Comparison of ENCODE assay signal across 8 mouse cellular contexts in the genomic region with DNA sequence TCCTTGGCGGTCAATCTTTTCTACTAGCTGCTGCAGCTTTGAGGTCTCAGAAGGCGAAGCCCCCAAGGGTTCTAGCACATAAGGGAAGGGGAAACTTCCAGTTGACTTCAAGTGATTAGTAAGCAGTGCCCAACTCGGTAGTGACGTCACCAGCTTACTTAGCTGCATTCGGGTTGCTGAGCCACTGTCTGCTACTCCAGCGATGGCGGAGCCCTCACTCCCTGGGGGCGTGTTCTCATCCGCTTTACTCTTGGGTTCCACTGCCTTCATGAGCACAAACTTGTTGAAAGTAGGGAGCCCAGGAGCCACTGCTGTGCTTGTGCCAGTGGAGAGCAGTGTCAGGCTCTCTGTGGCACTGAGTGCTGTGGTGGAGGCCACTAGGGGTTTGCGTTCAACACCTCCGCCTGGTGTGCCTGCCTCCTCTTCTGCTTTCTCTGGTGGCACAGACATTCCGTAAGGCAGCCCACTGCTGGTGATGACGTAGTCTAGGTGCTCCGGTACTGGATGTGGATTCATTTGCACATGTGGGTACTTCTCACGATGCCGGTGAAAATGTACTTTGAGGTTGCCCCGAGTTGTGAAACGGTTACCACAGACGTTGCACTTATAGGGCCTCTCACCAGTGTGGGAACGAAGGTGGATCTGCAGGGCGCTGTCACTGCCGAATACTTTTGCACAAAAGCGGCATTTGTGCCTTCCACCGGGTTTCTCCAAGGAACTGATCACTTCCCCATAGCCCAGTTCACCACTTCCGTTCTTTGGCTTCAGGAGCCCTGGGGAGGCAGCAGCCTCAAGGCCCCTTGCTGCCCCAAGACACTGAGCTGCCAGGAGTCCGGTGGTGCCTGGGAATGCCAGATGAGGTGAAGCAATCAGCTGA. TPM values are rescaled to one million over a fixed set of nuclear protein-coding genes. Genes with fewer than 3 reads are reported as not detected.
DNase-seq lines count a peak whose midpoint lies in the region; ATAC-seq lines count a peak whose summit lies in the region.
"Had no signal": no experiment of that assay in that cellular context is flagged by ENCODE, and none has a peak within 500 bp of the region (broad histone marks: within the 10 kb centered on the region; RNA-seq: fewer than 3 reads in every experiment).

No protein-coding gene starts in this region.

- H3K4me3 ChIP-seq in liver, embryonic 11.5 days (ENCODE audit: low read depth, low read length), result peak overlapping the region; percentile 72
- H3K4me3 ChIP-seq in embryonic facial prominence, embryonic 14.5 days (ENCODE audit: low read depth, low read length), result no peak overlapping the region
- H3K4me3 ChIP-seq in limb, embryonic 11.5 days (ENCODE audit: low read depth, low read length), result peak overlapping the region; percentile 77; the same call in 1 of the 2 replicates
- peak overlapping the region; percentile 68 for H3K4me3 ChIP-seq in neural tube, embryonic 12.5 days

- H3K36me3 ChIP-seq in liver, embryonic 11.5 days (ENCODE audit: control insufficient read depth, insufficient read depth, low read length), result peaks cover 19% of the 10 kb centered on the region
- H3K36me3 ChIP-seq in embryonic facial prominence, embryonic 14.5 days (ENCODE audit: control insufficient read depth, insufficient read depth, low read length), result peaks cover 53% of the 10 kb centered on the region
- peaks cover 22% of the 10 kb centered on the region for H3K36me3 ChIP-seq in limb, embryonic 11.5 days (ENCODE audit: control insufficient read depth, insufficient read depth, low read length)
- peaks cover 55% of the 10 kb centered on the region for H3K36me3 ChIP-seq in neural tube, embryonic 12.5 days

- no peak overlapping the region for H3K9ac ChIP-seq in liver, embryonic 11.5 days (ENCODE audit: low read depth, low read length)
- no peak overlapping the region for H3K9ac ChIP-seq in embryonic facial prominence, embryonic 14.5 days (ENCODE audit: low read depth, low read length)
- H3K9ac ChIP-seq in limb, embryonic 11.5 days (ENCODE audit: low read length), result no peak overlapping the region
- H3K9ac ChIP-seq in neural tube, embryonic 12.5 days, result peak overlapping the region; percentile 86; the same call in 1 of the 2 replicates

- H3K27ac ChIP-seq in liver, embryonic 11.5 days (ENCODE audit: low read depth, low read length), result no peak overlapping the region
- no peak overlapping the region for H3K27ac ChIP-seq in embryonic facial prominence, embryonic 14.5 days (replicated peaks; ENCODE audit: low read depth, low read length)
- H3K27ac ChIP-seq in limb, embryonic 11.5 days (replicated peaks; ENCODE audit: low read depth, low read length), result no peak overlapping the region
- H3K27ac ChIP-seq in neural tube, embryonic 12.5 days, result no peak overlapping the region

- no peak for DNase-seq in liver, embryonic 11.5 days (ENCODE audit: low spot score)
- DNase-seq in liver, result no peak
- DNase-seq in embryonic facial prominence, embryonic 14.5 days (ENCODE audit: low spot score), result no peak
- DNase-seq in limb, embryonic 11.5 days (ENCODE audit: low spot score), result no peak
- no peak for DNase-seq in adrenal gland, postnatal 36 days
- no peak for DNase-seq in urinary bladder, postnatal 4 days (ENCODE audit: low spot score in 2 of 2)

- no peak for ATAC-seq in liver, embryonic 11.5 days (replicated peaks; ENCODE audit: low FRiP score)
- ATAC-seq in embryonic facial prominence, embryonic 14.5 days (ENCODE audit: low read depth), result no peak
- ATAC-seq in limb, embryonic 11.5 days (ENCODE audit: insufficient number of reproducible peaks, low FRiP score, low TSS enrichment, low read depth), result no peak
- ATAC-seq in neural tube, embryonic 12.5 days (ENCODE audit: low FRiP score, low read depth), result no peak

- WGBS in liver, embryonic 11.5 days, result 65% methylated on average over 26 of the region's 26 CpGs
- WGBS in embryonic facial prominence, embryonic 14.5 days, result 82% methylated on average over 26 of the region's 26 CpGs
- 86% methylated on average over 26 of the region's 26 CpGs for WGBS in limb, embryonic 11.5 days
- WGBS in neural tube, embryonic 12.5 days, result 91% methylated on average over 26 of the region's 26 CpGs

- H3K4me2 ChIP-seq in liver, embryonic 11.5 days, result peak overlapping the region; percentile 90
- H3K4me2 ChIP-seq in embryonic facial prominence, embryonic 14.5 days (ENCODE audit: low read depth, low read length), result peak overlapping the region; percentile 64; the same call in 1 of the 2 replicates
- peak overlapping the region; percentile 89; the same call in 1 of the 2 replicates for H3K4me2 ChIP-seq in limb, embryonic 11.5 days (ENCODE audit: low read depth, severe bottlenecking)
- H3K4me2 ChIP-seq in neural tube, embryonic 12.5 days (replicated peaks), result peak overlapping the region; percentile 85

- peaks cover 10% of the 10 kb centered on the region for H3K4me1 ChIP-seq in liver, embryonic 11.5 days (replicated peaks; ENCODE audit: control insufficient read depth, insufficient read depth, low read length)
- H3K4me1 ChIP-seq in embryonic facial prominence, embryonic 14.5 days (ENCODE audit: control insufficient read depth, insufficient read depth, low read length), result peaks cover 15% of the 10 kb centered on the region; the same call in 1 of the 2 replicates
- H3K4me1 ChIP-seq in limb, embryonic 11.5 days (ENCODE audit: control insufficient read depth, insufficient read depth, low read length), result peaks cover 9% of the 10 kb centered on the region
- peaks cover 50% of the 10 kb centered on the region for H3K4me1 ChIP-seq in neural tube, embryonic 12.5 days

- H3K27me3 ChIP-seq in liver, embryonic 11.5 days (replicated peaks; ENCODE audit: control insufficient read depth, insufficient read depth, low read length), result peaks cover 30% of the 10 kb centered on the region
- H3K27me3 ChIP-seq in embryonic facial prominence, embryonic 14.5 days (replicated peaks; ENCODE audit: control insufficient read depth, insufficient read depth, low read length), result no peaks in the 10 kb centered on the region
- H3K27me3 ChIP-seq in limb, embryonic 11.5 days (ENCODE audit: control insufficient read depth, insufficient read depth, low read length), result no peaks in the 10 kb centered on the region
- no peaks in the 10 kb centered on the region for H3K27me3 ChIP-seq in neural tube, embryonic 12.5 days (replicated peaks)

- 0 out of 2 replicates have a peak, but pooled peaks cover 2% of the 10 kb centered on the region for H3K9me3 ChIP-seq in liver, embryonic 11.5 days (ENCODE audit: control insufficient read depth, low read length)
- 0 out of 2 replicates have a peak, but pooled peaks cover 4% of the 10 kb centered on the region for H3K9me3 ChIP-seq in embryonic facial prominence, embryonic 14.5 days (ENCODE audit: control insufficient read depth, low read length)
- peaks cover 6% of the 10 kb centered on the region; the same call in 1 of the 2 replicates for H3K9me3 ChIP-seq in limb, embryonic 11.5 days (ENCODE audit: control insufficient read depth, low read length)
- no peaks in the 10 kb centered on the region for H3K9me3 ChIP-seq in neural tube, embryonic 12.5 days

RNA-seq across cellular contexts. Expression of a gene that starts 9.2 kb away (rescaled TPM):
- polyA plus RNA-seq in liver, embryonic 11.5 days (2014; fragmentation: Nextera tagmentation; extraction: Ambion mirVana), result 44.7 and 52.2 TPM in 2 replicates
- polyA plus RNA-seq in embryonic facial prominence, embryonic 14.5 days (2014; fragmentation: Nextera tagmentation; extraction: Ambion mirVana), result 27.0 and 36.8 TPM in 2 replicates
- polyA plus RNA-seq in limb, embryonic 11.5 days (2014; fragmentation: Nextera tagmentation; extraction: Ambion mirVana), result 45.5 and 47.7 TPM in 2 replicates
- 58.7 and 58.8 TPM in 2 replicates for polyA plus RNA-seq in neural tube, embryonic 12.5 days (2016; fragmentation: Nextera tagmentation; extraction: Ambion mirVana)
- 10 to 100 TPM; 36.1 to 47.3 TPM for total RNA-seq in adrenal gland, postnatal 36 days (2021)

RNA-seq across cellular contexts. Expression of a gene that starts 14.4 kb away (rescaled TPM):
- polyA plus RNA-seq in liver, embryonic 11.5 days (2014; fragmentation: Nextera tagmentation; extraction: Ambion mirVana), result 9.8 and 11.6 TPM in 2 replicates
- polyA plus RNA-seq in embryonic facial prominence, embryonic 14.5 days (2014; fragmentation: Nextera tagmentation; extraction: Ambion mirVana), result 18.1 and 19.4 TPM in 2 replicates
- 30.2 and 37.4 TPM in 2 replicates for polyA plus RNA-seq in limb, embryonic 11.5 days (2014; fragmentation: Nextera tagmentation; extraction: Ambion mirVana)
- 55.8 and 57.3 TPM in 2 replicates for polyA plus RNA-seq in neural tube, embryonic 12.5 days (2016; fragmentation: Nextera tagmentation; extraction: Ambion mirVana)
- 1 to 10 TPM; 6.7 to 7.5 TPM for total RNA-seq in adrenal gland, postnatal 36 days (2021)

RNA-seq across cellular contexts. Expression of a gene that starts 34.8 kb away (rescaled TPM):
- 9.8 and 10.6 TPM in 2 replicates for polyA plus RNA-seq in liver, embryonic 11.5 days (2014; fragmentation: Nextera tagmentation; extraction: Ambion mirVana)
- polyA plus RNA-seq in embryonic facial prominence, embryonic 14.5 days (2014; fragmentation: Nextera tagmentation; extraction: Ambion mirVana), result 17.3 and 19.9 TPM in 2 replicates
- polyA plus RNA-seq in limb, embryonic 11.5 days (2014; fragmentation: Nextera tagmentation; extraction: Ambion mirVana), result 24.8 and 29.1 TPM in 2 replicates
- 43.7 and 52.9 TPM in 2 replicates for polyA plus RNA-seq in neural tube, embryonic 12.5 days (2016; fragmentation: Nextera tagmentation; extraction: Ambion mirVana)
- total RNA-seq in adrenal gland, postnatal 36 days (2021), result 10 to 100 TPM; 38.2 to 45.1 TPM

RNA-seq across cellular contexts. Expression of a gene that starts 35.2 kb away (rescaled TPM):
- polyA plus RNA-seq in liver, embryonic 11.5 days (2014; fragmentation: Nextera tagmentation; extraction: Ambion mirVana), result 35.7 and 44.6 TPM in 2 replicates
- 36.9 and 38.5 TPM in 2 replicates for polyA plus RNA-seq in embryonic facial prominence, embryonic 14.5 days (2014; fragmentation: Nextera tagmentation; extraction: Ambion mirVana)
- 48.5 and 52.3 TPM in 2 replicates for polyA plus RNA-seq in limb, embryonic 11.5 days (2014; fragmentation: Nextera tagmentation; extraction: Ambion mirVana)
- polyA plus RNA-seq in neural tube, embryonic 12.5 days (2016; fragmentation: Nextera tagmentation; extraction: Ambion mirVana), result 51.8 and 56.6 TPM in 2 replicates
- 10 to 100 TPM; 55.3 to 70.4 TPM for total RNA-seq in adrenal gland, postnatal 36 days (2021)

RNA-seq across cellular contexts. Expression of a gene that starts 42.0 kb away (rescaled TPM):
- polyA plus RNA-seq in liver, embryonic 11.5 days (2014; fragmentation: Nextera tagmentation; extraction: Ambion mirVana), result not detected in 2 replicates
- 0.14 and 0.18 TPM in 2 replicates for polyA plus RNA-seq in embryonic facial prominence, embryonic 14.5 days (2014; fragmentation: Nextera tagmentation; extraction: Ambion mirVana)
- polyA plus RNA-seq in limb, embryonic 11.5 days (2014; fragmentation: Nextera tagmentation; extraction: Ambion mirVana), result not detected in 2 replicates
- polyA plus RNA-seq in neural tube, embryonic 12.5 days (2016; fragmentation: Nextera tagmentation; extraction: Ambion mirVana), result 0.09 TPM in 1 of 2 replicates, not detected in the other
- not detected for total RNA-seq in adrenal gland, postnatal 36 days (2021)
- polyA plus RNA-seq: spleen, adult 2 months had no signal
